Mouse (Mus musculus) retina, postnatal 7 days (tissue): Measurements from ENCODE around the gene Syne1.

Experiments used
- DNase-seq: peaks from one replicate; pipeline ENCODE4 v3.0.0-alpha.2; 2012; ENCODE audit warnings: low read depth, low spot score

The Syne1 gene

DNA sequence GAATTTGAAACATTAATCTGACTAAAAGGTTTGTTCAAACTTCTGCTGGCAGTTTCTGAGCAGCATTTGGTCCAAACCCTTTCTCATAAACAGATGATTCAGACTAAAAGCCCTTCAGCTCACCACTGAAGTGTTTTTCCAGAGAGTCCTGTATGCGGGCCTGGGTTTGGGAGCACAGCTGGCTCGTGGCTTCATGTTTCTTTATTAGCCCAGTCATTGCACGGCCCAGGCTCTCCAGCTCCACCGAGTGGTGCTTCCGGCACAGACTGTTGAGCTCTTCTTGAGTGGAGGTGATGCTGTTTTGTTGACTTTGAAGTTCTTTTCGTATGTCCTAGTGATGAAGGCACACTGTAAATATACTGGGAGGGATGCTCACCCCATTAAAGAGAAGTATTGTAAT is 245.7 kb downstream of the Syne1 start:
- DNase-seq = no peak

DNA sequence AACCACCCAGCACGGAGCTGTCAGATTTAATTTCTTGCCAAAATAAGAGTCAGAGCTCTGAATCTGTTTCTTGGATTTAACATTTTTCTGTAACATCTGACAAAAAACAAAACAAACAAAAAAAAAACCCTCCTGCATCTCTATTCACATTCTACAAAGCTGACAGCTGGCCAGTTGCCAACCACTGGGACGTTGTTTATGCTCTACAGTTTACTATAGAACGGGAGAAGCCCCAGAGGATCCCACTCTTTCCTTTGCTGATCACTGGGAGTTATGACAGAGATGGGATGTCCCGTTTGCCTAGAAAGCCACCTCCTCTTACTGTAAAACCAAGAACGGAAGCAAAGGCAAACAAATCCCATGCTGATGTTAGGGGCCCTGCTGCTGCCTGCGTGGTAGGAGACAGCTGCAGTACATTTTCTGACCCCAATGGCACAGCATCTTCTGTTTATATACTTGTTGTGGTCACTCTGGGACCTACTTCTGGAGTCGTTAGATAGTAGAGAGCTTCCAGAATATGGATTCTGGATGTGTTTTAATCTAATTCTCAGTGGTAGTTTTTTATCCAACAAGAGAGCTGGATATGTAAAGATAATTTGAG is 255.9 kb downstream of the Syne1 start:
- DNase-seq = no peak

DNA sequence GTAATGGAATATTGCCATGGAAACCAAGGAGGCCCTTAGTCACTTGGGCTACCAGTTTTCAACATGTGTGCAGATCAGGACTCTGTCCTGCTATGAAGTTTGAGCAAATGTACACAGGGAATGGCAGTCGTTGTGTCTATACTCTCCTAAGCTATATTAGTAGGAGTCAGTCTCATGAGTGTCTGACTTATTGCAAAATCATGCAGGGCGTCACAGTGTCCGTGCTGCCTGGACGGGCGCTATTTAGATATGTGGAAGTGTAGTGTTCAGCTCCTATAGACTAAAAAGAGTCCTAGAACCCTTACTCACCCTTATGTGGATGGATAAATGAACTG is 261.7 kb downstream of the Syne1 start:
- DNase-seq = no peak

DNA sequence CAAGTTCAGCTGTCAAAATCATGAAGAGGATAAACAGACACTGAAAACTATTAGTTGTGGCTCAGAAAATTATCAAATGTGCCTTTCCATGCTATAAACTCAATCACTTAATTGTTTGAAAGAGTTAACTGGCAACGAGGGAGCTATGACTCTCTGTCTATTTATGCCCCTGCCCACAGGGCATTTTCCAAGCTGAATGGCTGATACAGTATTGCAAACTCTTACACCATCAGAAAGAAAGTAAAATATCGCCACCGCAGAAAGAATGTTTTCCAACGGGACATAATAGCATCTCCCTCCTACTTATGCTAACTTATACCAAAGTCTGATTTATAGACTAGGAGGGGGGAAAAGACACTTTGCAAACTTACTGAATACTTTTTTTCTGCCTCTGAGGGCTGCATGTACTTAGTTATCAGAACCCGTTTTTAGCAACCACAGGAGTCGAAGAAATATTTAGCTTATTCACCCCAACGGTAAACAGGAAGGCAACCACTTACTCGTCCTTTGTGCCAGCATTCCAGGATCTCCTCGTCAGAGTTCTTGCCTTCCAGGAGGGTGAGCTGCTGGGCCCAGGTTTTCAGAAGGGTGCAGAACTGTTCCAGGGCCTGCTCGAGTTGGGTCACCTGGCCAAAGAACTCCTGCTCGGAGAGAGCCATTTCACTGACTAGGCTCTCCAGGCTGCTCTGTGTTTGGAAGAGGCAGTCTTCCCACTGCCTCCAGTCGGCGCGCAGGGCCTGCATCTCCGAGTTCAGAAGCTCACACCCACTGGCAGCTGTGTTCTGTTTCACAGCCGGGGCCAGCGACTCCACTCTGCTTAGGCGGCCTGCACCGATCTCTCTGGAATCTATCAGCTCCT is 262.3 kb downstream of the Syne1 start:
- DNase-seq = no peak

DNA sequence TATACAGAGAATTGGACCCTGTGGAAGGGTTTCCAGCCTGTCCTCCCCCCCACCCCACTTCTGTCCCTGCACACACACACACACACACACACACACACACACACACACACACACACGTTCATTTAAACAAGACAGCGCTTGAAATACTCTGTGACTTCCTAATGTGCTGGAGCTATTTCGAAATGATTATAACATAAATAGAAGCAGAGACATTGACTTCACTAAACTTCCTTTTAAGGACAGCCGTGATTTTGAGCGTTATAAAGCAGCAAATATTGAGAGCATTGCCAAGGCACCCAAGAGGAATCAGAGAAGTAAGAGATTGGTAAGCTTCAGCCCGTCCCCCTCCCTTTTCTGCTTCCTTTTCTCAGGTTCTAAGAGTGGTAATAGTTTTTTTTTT is 263.0 kb downstream of the Syne1 start:
- DNase-seq = no peak

DNA sequence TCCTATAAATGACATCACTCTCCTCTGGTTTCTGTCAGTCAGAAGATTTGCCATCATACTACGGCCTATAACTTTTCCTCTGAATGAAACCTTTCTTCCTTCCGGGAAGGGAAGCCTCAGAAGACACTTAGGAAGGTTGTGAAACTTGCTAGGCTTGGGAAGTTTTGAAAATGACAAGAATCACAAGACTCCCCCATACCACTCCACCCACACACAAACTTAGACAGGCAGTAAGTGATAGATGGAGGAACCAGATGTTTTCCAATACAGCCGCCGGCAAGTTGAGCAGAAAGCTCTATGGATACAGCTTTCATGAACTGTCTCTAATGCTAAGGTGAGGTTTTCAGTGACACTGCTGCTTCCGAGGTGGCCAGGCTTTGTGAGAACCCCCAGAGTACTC is 275.5 kb downstream of the Syne1 start:
- DNase-seq = no peak

DNA sequence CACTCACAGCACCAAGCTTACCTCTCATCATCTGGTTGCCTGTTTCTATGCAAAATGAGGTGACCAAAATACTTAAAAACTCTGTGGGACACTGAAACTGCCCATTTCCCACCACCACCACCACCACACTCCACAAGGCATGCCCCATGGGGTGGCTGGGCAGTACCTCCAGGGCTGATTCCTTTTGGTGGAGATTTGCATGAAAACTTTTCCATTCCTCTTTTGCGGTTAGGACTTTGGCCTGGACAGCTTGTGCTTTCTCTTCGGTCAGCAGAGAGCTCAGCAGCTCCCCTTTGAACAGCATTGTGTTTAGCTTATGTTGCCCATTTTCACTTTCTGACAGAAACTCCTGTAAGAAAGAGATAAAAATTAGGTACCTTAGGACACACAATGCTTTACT is 280.6 kb downstream of the Syne1 start:
- DNase-seq = no peak

DNA sequence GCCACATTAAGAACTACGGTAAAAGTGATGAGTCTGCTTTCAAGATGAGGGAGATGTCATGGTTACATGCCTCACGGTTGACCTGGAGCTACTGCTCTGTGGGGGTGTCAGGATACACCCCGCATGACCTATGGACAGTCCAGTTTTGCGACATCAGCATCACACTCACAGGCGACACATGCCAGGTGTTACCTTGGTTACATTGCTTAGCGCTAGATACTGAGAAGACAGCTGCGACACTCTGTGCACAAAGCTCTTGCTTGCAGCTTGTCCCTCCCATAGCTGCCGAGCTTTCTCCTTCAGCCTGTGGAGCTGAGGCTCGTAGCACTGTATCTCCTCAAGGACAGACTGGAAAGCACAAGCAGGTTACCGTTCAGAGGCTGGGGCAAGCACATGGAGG is 286.9 kb downstream of the Syne1 start:
- no peak for DNase-seq

DNA sequence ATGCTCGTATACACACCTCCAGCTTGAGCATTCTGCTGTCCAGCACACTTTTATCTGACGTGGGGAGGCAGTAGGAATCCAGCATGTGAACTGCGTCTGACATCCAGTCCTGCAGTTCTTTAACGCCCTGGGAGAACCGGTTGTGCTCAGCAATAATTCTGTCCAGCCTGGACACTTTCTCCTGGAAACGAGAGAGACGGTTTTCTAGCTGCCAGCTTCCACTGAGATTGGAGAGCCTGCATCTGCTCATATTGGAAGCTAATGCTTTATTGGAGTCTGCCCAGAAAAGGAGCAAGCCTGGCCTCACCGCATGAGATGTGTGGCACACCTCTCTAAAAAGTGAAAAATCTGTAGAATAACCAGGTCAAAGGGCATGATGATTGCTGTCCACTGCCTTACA is 288.6 kb downstream of the Syne1 start:
- DNase-seq = no peak

DNA sequence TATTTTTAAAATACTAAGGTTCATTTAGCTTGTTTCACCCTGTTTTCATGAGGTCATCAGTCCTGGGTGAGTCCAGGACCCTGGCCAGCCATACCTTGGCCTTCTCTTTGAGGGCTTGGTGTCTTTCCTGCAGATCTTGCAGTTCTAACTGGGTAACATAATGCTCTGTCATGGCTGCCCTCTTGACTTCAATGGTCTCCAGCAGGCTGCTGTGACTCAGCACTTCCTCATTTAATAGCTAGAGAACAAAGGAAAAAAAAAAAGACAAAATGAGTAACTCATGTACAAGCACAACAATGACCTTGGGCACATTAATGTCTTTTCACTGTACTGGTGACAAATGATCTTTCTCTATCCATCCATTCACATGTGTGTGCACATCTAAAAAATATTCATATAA is 294.6 kb downstream of the Syne1 start:
- DNase-seq = no peak

DNA sequence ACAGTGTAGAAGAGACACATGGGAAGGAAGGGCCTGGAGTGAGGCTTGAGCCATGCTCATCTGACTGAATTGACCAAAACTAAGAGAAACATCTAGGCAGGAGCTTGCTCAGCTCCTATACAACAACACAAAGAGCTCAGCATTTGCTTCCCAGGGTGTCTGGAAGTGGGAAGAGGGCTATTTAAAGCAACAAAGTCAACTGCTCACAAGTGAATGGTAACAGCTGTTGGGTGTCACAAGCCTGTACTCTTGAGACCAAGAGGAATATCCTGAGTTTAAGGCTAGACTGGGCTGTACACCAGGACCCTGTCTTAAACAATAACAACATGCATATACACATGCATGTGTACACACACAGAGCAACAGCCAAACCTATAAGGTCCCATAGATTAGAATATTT is 297.5 kb downstream of the Syne1 start:
- no peak for DNase-seq

DNA sequence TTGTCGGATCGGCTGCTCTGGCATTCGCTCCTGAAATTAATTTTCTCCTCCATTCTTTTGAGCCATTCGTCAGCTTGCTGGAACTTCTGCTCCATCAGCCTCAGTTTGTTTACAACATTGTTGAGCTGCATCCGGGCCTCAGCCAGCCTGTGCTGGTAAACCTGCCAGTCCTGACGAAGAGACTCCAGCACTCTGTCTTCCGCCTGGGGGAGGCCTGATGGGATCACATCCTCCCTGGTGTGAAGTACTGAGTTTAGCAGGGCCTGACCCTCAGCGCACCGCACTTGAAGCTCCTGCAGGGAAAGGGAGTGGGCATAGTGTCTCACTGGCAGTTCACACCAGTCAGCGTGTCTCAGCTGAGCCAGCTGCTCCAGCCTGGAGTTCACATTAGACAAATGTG is 300.6 kb downstream of the Syne1 start:
- no peak for DNase-seq

DNA sequence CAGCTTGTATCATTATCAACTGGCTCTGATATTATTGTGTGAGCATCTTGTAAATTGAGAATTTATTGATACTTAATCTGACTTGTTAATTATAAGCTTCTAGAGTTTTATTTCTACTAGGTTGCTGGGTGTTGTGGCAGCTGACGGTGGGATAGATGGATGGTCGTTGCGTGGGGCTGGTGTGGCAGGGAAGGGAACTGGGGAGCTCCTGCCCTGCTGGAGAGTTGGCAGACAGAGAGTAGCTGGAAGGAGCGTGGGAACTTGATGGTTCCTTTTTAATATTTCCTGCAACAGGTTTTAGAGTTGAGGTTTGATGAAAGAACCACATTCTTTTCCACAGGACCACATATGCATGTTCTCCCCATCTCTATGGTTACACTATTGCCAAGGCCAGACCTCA is 311.6 kb downstream of the Syne1 start:
- DNase-seq = no peak

DNA sequence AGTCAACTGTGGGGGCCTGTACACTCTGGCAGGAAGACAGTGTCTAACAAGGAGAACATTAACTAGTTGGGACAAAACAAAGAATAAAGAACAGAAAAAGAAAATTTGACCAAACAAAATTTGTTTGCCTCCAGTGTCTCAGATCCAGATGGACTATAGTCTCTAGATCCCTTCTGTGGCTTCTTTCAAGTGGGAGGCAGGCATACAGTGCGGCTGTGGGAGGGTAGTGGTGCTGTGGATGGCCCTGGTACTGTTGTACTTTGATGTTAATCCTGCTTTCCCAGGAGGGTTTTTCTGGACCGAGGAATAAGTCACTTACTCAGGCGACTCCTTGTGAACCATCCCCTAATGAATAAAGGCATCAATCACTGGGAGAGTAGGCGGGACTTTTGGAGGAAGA is 314.4 kb downstream of the Syne1 start:
- DNase-seq = no peak

DNA sequence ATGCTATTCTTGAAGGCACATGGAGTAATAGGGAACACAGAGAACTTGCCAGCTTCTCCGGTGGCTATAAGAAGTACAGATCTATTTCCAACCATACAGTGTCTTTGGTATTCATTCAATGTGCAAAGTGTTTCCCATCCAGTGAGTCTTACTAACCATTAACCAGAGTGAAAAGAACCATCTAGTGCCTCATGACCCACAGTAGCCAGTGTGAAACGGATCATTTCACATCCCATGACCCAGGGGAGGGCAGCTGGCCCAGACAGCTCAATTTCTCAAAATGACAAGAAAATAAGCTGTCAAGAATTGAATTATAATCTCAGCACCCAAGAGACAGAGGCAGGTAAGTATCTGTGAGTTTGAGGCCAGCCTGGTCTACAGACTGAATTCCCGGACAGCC is 315.1 kb downstream of the Syne1 start:
- no peak for DNase-seq

DNA sequence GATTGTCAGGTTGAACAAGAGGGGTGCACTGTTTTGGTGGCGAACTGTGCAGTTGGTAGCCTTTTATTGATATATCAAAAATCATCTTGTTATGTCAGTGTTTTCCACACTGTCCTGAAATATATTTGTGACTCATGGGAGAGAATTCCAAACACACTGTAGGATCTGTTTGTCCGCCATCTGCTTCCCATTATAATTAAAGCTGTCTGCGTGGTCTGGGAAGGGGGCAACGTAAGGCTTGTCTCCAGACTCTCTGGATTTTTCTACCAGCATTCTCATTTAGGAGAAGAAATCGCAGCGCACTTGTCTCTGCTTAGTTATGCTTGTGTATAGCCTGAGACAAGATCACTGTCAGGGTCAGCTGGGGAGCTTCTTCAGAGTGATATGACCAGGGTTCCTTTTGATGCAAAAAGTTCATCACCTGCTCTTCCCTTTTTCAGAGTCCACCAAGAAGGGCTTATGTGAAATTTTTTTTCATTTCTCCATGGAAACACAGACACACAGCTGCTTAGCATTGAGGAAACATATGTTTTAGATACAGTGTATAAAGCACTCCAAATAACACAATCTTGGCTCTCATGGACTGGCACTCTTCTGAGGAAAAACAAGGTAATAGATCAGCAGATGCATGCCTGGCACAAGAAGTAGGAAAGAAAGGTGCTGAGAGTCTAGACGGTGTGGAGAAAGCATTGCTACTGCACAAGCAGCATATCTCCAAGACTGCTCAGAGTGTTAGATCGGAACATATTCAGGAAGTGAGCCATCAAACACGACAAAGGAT is 316.4 kb downstream of the Syne1 start:
- DNase-seq = no peak

DNA sequence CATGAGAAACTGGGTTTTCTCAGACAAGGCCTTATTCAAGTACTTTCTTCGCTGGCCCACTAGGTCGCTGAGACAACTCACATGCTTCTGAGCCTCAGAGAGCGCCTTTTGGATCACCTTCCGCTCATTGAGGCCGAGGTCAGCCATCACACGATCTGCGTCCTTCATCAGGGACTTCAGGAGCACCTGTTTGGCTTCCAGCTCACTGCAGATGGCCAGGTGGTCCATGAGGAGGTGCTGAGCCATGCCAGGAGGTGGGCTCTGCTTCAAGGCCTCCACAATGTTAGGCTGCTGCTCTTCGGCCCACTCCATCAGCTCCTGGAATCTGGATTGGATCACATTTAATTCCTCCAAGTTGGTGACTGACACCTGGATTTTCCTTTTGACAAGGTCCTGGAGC is 322.2 kb downstream of the Syne1 start:
- DNase-seq = no peak

DNA sequence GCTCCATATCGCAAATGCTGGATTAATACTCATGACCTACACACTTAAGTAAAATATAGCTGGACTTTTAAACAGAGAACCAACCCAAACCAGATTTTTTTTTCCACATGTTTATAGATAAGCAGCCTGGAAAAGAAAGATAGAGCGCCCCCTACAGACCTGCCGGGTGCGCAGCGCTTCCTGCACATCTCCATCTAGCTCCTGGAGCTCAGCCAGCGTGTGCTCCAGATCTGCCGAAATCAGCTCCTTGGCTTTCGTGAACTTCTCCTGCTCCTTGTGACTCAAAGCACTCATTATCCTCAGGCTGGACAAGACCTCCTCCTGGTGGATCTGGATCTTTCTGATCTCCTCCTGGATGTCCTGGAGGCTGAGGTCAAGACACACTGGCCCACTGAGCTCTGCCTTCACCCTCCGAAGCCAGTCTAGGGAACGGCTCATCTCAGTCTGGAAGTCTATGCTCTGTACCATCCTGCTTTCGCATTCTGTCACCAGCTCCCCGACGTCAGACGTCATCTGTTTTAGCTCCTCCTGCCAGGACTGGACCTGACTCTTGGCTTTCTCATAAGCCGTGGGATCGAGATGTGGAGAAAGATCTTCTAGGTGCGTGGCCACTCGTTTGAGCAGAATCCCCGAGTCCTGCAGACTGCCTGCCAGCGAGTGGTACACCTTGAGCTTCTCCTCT is 323.7 kb downstream of the Syne1 start:
- DNase-seq = no peak

DNA sequence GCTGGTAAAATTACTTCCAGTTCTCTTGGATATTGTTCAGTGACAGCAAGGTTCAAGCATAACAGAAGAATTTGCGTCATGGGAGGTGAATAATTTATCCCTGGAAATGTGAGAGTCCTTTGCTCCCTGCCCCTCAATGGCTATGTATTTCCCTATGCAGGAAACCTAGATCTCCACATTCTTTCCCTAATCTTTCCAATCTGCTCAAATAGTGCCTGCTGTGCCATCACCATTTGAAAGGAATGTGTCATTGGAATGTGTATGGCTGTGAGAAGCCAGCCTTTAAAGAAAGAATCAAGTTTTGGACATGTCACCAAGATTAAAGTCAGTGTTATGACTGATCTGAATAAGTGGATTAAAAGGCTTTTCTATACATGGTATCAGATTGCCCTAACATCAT is 335.3 kb downstream of the Syne1 start:
- DNase-seq = no peak

DNA sequence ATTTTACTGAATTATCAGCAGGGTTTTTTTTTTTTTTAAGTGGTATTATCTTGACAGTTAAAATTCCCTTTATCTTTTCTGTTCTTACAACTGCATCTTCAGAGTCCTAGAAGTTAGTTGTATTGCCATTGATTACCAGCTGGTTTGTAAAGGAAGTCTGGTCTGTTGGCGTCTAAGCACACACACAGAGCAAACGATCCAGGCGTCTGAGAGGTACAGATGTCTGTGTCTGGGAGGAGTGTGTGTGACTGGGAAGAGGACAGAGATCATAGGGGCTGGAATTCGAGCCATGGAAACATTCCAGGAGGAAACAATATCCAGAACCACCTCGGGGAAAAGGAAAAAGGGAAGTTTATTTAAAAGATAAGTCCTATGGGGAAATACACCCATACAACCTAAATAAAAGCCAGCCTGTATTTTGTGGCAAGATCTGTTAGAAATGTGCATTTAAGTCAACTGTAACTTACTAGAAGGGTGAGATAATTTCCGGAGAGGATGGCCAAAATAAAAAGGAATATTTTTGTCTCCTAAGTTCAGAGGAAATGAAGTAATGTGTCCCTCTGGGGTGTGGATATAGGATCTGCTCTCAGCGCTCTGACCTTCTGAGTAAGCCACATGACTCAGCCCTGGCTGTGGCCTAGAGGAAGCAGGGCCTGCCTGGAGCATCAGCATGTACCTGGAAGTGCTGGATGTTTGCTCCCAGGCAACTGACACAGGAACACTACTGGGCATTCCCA is 343.2 kb downstream of the Syne1 start:
- no peak for DNase-seq

DNA sequence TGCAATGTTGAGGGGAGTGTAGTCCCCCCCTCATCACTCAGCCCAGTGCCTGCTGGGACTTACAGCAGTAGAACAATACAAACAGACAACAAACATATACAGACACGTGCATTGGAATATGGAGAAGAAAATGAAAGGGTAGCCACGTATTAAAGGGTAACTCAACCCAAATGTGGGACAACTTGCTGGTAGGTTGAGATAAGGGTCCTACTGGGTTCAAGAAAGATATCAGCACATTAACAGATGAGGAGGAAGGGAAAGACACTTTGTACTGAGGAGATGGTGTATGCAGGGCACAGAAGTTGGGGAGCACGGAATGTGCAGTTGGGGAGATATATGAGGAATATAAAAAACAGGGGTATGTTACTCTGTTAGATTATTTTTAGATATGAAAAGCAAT is 345.3 kb downstream of the Syne1 start:
- no peak for DNase-seq

DNA sequence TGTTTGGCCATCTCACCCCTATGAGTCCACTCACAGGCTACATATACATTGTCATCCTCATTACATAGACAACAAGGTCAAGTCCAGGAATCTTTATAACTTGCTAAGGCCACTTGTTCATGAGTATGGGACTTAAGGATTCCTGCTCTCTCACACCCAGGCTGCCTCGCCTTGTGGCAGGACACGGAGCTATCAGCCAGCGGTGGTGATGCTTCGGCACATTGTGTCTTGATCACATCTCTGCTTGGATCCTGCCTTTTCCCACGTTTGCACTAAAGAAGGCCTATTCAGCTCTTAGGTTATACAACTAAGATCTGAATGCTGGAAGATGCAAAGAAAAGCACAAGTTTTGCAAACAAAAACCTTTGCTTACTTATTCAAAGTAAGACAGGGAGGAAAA is 345.7 kb downstream of the Syne1 start:
- DNase-seq = no peak
